Mouse (Mus musculus) spleen, adult 2 months (tissue): ENCODE data around the gene Cpa4.

Experiments used
- CTCF ChIP-seq: fragments of 200-500 bp; IDR thresholded peaks from 2 replicates; pipeline ENCODE4 v1.5.1; 2011; ENCODE audit warnings: mild to moderate bottlenecking, inconsistent platforms; ENCODE audit not compliant: insufficient read depth, insufficient read length, insufficient replicate concordance; ENCODE audit errors: extremely low read depth
- POLR2A ChIP-seq: fragments of 200-500 bp; IDR thresholded peaks from 2 replicates; pipeline ENCODE4 v1.6.1; 2011; ENCODE audit warnings: low read depth, low read length, inconsistent platforms

DNA sequence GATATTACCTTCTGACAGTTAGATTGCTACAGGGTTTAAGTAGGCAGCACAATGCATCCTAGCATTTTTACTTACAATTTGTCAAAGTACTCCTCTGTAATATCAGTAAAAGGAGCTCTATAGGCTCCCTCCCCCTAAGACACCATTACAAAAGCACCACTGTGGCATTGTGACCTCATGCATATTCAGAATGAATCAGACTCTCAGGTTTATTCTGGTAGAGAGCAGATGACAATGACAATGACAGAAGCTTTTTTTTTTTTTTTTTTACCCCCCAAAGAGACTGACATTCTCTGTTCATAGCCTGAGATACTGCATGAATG is 17.0 kb upstream of the Cpa4 start:
- TF ChIP-seq CTCF (no peak), POLR2A (no peak)
